Mouse (Mus musculus) liver, postnatal 0 days (tissue): ENCODE measurements around the gene Cyp4f40.

Source experiments
- CTCF ChIP-seq: sonication (generic); IDR thresholded peaks from 2 replicates; pipeline ENCODE4 v1.5.1; 2016; ENCODE audit warnings: antibody characterized with exemption, low read depth
- EP300 ChIP-seq: IDR thresholded peaks from 2 replicates; pipeline ENCODE4 v1.6.1; 2016; ENCODE audit warnings: antibody characterized with exemption, low read depth, mild to moderate bottlenecking

DNA sequence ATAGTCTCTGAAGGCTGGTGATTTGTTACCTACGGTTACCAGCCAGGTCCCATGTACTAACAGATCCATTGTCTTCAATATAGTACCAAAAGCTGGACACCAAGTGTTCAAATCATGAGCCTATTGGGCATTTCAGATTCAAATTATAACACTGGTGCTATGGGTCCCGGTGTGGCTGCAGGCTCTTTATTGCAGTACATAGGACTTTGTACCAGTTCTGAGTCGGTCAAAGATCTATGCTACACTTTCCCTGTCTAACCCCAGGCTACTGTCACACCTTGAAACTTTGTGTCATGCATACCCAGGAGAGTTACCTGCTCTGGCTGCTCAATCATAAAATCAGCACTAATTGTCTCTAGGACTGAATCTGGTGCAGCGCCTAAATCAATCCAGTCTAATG, 4.8 kb upstream of the Cyp4f40 start:
- no peak for TF ChIP-seq CTCF
- TF ChIP-seq EP300 = no peak
